Mouse (Mus musculus) gonadal fat pad, adult 2 months (tissue): ENCODE data around the gene Twf1. TPM values are rescaled to one million over a fixed set of nuclear protein-coding genes. Genes with fewer than 3 reads are reported as not detected.

ENCODE experiments used
- DNase-seq: peaks from one replicate; pipeline ENCODE4 v3.0.0-alpha.2; 2012; ENCODE audit warnings: low read depth
- polyA plus RNA-seq: library from polyadenylated mRNA; depleted of rRNA; stranded (reverse); fragments of >200 nt; gene quantifications from 2 replicates; pipeline ENCODE4 v1.2.3, GENCODE M21; 2012; rRNA removed

Gene Twf1
- 43.3 and 48.5 TPM in 2 replicates for polyA plus RNA-seq

DNA sequence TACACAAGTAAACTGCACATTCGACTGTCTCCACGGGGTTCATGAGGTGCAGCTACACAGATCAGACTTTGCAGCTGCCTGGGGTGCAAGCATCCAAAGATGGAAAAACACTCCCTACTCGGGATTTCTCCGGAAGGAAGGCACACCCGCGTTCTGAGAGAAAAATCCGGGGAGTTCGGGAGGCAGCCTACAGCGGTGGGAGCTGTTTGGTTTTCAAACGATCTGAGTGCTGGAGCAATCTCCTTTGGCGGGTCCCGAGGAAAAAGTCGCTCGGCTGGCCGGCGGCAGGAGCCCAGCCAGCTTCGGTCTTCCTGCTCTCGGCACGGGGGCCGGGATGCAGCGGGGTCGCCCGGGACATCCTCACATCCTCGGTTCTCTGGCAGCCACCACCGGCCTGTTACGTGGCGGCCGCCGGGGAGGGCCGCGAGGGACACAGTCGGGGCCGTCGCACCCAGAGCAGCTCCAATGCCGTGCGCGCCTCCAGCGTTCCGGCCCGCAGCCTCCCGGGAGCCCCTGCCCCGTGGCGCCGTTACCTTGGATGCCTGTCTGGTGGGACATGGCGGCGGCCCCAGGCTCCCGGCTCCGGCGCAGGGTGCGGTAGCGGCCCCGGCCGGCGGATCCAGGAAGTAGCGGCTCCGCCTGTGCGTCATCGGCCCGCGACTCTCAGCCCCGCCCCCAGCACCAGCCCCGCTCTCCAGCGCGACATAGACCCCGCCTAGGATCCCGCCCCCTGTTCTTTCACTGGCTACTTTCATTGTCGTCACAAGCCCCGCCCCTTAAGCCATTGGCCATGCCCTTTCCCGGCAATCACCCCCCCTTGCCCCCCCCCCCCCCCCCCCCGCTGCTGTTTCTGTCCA, at the start of gene Twf1:
Gene Twf1, minus strand, starts transcription at position 671 of the 857 bp plus-strand sequence.
- no peak for DNase-seq

DNA sequence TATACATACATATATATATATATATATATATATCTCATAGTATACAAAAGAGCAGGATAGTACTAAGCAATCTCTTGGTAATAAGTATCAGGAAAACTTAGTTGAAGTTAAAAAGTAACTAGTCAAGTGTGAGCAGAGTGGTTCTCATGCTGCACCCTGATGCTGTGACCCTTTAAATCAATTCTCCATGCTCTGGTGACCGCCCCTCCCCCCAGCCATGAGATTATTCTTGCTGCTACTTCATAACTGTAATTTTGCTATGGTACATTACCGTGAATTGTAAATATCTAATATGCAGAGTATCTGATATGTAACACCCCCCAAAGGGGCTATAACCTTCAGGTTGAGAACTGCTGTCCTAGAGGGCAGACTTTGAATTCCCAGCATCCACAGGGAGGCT, 49.4 kb upstream of the Twf1 start:
- DNase-seq = no peak

DNA sequence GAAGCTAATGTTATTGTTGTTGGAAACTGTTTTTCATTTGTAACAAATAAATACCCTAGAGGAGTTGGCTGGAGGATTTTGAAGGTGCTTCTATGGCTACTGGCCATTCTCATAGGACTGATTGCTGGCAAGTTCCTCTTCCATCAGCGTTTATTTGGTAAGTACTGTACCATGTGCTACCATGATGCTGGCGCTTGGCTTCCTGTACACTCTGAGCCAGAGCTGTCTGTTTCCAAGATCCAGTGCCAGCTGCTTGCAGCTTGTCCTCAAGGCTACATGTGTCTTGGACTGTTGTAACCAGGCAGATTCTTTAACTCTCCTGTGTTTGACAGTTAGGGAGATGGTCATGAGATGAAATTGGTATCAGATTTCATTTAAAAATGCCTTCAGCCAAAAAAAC, 48.5 kb upstream of the Twf1 start:
- no peak for DNase-seq

DNA sequence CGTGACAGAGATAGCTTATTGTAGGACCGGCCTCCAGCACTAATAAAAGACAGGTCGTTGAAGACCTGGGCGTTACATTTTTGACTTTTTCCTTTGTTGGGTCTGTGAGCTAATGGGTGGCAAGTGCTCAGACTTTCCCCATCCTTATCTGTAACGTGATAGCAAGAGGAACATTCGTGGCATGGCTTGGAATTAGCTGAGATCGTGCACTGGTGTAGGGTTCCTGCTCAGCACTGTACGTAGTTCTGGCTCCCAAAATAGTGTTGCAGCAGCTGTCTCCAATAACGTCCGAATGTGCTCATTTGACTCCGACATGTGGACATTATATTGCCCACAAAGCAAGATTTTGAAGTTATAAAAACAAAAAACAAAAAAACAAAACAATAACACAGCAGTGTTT, 44.8 kb upstream of the Twf1 start:
- DNase-seq = no peak

DNA sequence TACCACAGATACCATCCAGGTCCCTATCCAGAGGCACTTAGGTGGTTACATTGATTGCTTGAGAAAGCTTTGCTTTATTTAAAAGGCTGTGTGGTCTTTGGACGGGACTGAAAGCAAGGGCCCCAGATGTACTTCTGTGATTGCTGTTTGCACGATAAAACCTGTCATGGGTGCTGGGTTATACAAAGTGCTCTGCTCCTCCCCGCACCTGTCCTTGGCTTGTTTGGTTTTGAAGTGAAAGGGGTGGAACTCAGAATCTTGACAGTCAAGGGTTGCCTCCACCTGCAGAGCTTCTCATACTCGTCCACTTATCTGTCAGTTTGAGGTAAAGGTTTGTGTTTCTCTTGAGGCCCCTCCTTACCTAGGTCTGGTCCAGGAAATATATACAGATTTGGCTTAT, 40.9 kb upstream of the Twf1 start:
- no peak for DNase-seq

DNA sequence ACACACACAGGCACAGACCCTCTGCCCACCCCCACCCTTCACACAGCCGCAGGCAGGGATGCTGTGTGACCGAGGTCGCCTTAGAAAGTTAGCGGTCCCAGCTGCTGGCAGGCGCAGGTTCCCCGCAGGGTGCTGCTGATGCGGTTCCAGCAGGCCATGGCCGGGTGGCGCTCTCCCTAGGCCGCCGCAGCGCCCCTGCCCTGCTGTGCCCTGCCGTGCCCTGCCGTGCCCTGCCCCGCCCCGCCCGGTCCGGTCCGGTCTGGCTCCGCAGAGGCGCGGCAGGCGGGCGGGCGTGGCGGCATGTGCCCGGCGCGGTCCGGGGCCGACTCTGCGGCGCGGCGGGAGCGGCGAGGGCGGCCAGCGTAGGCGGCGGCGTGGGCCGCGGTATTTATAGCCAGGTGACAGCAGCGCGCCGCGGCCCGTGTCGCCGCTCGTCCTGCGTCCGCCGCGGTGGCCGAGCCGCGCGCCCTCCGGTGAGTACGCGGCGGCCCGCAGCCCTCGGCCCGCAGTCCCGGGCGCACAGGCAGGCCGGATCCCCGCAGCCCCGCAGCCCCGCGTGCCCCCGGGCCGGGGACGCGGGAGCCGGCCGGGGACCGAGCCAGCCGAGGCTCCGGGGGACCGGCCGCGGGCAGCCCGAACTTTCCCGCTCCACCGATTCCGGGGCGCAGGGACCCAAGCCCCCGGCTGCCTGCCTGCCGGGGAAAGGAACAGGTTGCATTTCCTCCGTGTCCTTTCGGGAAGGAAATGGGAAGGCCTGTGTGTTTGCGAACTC, 39.3 kb upstream of the Twf1 start, which contains the start of gene Tmem117:
Gene Tmem117, plus strand, starts transcription at position 403 of the 772 bp plus-strand sequence.
- DNase-seq = no peak

DNA sequence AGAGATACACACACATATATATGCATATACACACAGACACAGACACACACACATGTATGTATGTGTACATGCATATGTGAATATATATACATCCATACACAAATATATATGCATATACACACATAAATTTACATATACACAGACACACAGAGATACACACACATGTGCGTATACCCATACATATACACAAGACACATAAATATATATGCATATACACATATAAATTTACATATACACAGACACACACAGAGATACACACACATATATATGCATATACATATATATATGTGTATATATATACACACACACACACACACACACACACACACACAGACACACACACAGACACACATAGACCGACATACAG, 38.8 kb upstream of the Twf1 start:
- DNase-seq = no peak

DNA sequence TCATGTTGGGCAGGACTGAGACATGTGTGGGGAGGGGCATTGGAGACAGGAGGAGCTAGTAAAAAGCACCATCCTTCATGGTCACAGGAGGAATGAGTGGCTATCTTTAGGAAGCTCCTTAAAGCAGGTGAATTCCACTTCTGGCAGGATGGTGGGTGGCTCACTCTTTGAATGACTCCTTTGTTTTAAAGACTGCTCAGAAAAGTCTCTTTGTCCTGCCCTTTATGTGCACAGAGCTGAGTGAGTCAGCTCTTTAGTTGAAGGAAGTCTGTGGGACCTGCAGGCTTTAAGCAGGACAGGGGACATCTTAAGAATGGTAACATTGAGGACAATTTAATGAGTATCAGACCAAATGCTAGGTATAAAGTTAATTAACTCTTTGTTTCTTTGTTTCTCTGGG, 31.2 kb upstream of the Twf1 start:
- no peak for DNase-seq

DNA sequence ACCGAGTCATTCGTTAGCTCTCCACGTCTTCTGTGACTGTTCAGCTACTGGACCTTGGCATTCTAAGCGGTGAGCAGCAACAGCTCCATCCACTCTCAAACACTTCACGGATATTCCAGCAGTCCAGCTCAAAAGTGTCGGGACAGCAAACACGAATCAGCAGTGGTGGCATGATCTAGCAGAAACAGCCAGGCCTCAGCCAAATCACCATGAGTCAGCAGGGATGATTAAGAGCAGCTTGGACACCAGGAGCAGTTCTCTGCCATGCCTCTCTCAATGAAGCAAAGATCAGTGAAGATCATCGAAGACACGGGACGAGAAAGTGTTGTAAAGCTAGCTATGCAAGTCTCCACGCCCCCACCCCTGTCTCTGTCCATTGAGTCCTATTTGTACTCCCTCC, 26.3 kb upstream of the Twf1 start:
- no peak for DNase-seq

DNA sequence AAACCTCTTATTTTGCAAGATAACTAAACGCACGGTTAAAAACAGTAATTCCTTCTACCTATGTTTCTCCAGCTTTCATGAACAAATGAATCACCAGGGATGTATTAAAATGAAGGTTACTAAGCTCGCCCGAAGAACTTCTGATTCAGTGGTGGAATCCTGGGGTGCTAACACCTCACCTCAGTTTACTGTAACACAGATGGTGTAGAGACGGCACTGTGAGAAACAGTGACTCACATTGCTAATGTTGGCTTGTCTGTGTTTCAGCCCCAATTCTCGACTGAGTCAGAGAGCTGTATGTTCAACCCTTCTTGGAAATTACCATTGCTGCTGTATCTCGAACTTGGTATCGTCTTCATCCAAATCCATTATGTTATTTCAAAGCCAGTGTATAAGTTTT, 18.1 kb upstream of the Twf1 start:
- no peak for DNase-seq

DNA sequence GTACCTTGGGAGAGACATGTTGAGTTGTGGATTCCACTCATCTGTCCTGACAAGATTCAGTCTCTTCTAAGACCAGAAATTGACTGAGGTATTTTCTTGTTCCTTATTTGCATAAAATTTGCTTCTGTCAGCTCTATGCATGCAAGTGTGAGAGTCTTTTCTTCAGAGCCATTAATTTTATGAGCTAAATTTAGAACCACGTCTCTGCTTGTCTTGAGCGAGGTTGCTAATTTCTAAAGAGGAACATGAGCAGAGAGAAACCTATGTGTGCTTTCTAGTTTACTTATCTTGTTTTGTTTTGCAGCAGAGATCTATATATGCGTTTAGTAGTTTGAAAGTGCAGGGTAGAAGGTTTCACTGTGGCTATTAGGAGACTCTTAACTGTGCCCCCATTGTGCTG, 12.8 kb upstream of the Twf1 start:
- DNase-seq = no peak

DNA sequence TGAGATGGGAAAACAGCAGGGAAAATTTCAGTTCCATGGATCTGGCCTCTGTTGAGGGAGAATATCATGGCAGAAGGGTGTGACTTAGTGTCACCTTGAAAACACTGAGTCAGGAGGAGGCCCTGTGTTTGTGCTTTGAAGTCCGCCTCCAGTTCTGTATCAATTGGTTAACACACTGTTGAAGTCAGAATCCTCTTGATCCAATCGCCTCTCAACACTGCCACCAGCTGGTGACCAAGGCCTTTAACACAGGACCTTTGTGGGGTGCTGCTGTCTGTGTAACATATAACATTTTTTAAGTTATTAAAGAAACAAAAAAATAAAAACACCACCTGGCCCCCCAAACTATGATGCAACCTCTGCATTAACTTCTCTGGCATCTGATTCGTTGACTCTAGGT, 11.7 kb upstream of the Twf1 start:
- no peak for DNase-seq

DNA sequence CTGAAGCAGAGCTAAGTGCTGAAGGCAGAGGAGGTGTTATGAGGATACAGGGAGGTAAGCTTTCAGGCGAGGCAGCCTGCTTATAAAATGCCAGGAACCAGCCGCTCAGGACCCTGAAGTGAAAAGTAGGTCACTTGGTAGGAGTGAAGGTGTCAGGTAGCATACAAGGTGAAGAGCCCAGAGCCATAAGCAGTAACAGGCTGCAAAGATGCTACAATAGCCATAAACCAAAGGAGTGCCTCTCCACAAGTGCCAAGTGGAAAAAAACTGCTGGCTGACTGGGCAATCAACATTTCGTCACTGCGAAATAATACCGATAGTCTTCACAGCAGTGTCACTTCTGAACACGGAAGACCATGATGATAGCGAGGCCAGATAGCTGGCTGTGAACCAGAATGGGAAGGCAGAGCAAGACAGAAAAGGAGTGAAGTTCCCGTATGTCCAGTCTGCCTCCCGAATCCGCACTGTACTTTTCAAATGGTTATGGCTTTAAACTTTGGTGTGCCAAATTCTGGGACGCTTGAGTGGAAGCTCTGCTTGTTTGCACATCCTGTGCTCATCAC, 10.5 kb upstream of the Twf1 start:
- no peak for DNase-seq

DNA sequence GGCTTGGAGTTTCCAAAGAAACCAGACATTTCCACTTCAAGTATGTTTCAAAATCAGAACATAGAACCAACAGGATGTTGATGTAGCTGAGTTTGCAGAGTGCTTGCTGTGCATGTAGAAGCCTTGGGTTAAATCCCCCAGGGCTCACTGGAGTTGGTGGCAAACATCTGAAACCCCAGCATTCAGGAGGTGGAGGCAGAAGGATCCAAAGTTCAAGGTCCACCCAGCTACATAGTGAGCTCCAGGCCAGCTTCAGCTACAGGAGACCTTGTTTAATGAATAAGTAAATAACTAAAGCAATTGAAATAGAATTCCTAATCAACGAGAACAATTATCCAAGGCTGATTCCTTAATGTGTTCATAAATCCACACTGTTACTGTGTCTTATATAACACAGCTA, 3.9 kb upstream of the Twf1 start:
- DNase-seq = no peak

DNA sequence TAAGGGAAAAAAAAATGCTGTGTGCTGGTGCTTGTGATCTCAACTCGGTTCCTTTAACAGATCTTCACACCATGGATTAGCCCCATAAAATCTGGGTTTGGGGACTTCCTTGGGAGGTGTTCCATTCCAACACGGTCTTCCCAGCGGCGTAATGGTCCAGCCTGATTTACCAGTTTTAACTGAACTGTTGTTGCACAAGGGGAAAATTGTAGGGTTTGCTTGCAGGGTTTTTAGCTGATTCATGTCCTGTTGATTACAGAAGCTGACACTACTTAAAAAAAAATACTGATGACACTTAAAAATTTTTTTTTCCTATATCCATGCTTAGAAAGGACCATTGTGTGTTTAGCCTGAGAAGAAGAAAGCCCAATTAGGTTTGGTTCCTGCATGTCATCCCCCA, 1.7 kb upstream of the Twf1 start:
- DNase-seq = no peak

DNA sequence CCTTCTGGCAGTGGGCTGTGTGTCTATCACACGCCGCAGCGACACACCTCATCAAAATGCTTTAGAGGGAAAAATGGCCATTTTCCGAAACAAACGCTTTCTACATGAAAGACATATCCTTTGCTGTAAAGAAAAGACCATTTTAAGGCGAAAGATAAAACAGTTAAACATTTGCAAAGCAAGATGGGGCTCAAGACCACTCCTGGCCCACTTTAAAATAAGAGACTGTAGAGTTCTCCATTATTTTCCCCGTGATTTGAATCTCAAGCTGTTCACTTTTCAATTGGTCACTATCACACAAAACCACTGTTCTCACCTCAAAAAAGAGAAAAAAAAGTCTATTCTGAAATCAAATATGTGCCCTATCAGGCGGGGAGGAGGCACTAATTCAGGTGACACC, 394 bp upstream of the Twf1 start:
- no peak for DNase-seq

DNA sequence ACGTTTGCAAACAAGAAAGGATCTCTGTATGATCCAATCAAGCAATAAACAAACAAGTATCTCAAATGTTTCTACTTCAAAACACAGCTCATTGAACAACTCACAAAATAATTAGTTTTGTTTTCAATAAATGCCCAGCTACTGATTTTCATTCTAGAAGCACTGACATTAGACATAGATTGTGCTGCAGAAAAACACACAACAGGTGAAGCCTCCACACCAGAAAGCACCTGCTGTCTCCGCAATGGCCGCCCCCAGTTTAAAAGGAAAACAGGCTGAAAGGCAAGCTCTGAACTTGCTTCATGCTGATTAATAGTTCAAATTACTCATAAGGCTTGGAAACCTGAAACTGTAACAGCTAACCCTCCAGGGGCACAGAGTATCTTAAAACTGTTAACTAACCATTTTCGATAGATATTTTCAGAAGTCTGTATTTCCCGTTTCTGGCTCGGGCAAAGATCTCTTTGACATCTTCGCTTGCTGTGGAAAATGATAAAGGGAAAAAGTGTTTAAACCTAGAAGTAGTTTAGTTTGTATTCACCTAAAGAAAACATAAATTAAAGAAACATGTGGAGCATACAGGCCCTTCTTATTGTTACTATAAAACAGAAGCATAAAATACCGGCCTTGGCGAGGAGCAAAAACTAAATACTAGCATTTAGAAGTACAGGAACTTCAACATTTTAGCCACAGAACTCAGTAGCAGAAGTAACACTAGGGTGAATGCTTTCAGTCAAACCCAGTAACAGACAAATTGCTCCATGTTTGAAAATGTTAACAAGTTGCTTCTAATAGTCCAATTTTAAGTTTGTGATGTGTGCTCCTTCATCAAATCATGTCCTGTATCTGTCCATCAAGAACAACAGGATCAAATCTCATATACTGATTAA, 1.6 kb downstream of the Twf1 start:
- no peak for DNase-seq

DNA sequence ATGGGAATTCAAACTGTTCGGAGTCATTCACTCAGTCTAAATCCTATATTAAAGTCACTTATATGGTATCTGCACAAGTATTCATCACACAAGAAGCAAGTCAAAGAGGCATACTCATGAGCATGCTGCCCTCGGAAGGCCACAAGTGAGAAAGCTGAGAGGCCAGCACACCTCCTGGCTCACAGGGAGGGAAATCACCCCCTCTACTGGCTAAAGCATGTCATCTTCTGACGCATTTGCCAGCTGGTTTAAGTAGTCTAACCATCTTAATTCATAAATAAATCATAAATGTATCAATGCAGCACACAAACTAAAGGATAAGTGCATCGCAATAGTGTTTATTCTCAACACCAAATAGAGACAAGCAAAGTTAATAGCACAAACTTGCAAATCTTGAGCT, 5.0 kb downstream of the Twf1 start:
- no peak for DNase-seq

DNA sequence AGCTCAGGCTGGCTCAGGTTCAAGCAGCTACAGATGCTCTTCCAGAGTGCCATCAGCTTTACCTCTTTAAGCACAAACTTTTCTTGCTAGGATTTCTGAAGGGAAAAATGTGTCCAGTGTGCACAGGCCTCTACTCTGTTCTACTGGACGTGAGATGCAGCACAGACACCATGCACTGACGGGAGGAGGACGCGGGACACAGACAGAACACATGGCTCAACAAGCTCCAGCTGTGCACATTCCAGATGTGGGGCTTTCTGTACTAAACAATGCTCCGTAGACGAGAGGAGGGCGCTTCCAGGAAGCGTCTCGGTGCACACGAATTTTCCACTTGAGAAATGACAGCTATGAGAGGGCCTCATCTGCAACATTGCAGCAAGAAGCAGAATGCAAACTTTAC, 6.5 kb downstream of the Twf1 start:
- DNase-seq = no peak

DNA sequence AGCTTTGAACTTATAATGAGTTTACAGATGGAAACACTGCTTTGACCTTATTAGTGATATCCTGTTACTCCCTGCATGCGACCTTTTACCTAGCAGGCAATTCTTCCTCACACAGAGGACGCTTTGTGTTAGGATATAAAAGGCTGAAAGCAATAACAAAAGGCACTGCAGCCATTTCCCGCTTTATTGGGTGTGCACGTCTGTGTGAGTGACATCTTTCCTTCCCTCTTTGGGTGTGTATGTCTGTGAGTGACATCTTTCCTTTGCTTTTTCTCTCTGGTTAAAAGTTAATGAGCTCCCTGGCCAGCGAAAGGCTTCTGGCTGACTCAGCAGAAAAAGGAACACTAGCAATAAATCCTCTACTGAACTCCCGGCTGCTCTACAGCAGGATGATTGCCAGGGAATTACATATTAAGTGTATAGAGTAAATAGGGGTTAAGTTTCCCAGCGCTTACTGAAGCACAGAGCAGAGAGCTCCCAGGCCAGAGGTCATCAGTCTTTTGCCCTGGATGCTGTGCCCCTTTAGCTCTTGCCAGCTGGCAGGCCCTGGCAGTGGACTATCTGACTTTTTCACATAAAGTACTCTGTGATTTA, 7.6 kb downstream of the Twf1 start:
- DNase-seq = no peak

DNA sequence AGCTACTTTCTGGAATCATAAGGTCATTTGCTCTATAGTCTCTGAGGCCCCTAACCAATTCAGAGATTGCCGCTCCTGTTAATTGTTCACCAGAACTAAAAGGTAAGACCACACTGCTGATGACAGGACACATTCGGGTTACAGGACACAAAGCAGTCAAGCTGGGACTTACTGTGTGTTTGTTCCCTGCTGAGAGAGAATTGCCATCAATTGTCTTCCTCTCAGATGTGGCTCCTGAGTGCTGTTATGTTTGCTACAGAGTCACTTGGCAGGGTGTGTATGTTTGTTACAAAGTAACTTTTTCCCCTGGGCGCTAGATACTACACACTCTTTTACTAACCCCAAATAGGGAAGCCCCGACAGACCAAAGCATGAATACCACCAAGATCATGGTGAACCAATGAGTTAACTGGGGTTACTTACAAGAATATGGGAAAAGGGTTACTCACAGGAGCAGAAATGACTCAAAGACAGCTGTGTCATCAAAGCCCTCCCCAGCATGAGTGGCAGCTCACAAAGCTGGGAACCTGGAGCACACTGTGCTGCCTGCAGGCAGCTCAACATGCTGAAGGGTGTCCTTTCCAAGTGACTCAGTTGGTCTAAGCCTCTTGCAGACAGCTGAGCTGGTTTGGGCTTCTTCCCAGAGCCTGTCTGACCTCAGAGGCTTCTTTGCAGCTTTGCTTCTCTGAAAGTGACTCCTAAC, 15.0 kb downstream of the Twf1 start:
- DNase-seq = no peak
